ENCODE assay signal across 8 mouse cellular contexts in the genomic region with DNA sequence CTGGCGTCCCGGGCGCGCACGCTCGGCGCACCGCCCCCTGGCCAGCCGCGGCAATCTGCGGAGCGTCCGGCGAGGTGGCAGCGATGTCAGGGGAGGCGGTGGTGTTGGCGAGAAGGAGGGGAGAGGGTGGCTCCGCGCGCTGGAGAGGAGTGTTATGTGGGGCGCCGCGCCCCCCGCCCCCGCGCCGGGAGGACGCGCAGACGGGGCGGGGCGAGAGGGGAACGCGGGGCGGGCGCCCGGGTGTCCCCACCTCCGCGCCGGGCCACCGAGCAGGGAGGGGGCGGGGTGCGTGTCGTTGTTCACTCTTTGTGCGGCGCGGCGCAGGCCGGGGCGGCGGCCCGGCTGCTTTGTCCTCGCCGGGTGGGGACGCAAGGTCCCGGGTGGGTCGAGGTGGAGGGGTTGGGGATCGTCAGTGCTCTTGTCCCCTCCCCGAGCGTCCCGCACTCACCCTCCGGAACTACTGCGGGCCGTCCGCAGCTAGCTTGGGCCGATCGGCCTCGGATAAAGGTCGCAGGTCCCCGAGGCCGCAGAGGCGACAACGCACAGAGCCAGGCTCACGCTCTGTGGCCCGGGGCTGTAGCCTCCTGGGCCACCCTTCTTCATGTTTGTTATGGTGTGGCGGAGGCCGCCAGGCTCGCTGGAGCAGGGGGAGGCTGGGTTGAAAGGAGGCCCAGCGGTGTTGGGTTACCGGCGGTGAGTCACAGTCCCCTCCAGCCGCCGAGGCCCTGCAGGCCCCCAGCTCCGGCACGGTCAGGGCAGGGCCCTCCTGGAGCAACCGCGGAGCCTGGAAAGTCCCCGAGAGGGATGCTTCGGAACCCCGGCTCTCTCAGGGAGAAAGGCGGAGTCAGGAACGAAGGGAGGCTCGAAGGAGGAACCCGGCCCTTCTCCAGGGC. TPM values are rescaled to one million over a fixed set of nuclear protein-coding genes. Genes with fewer than 3 reads are reported as not detected.
A peak's percentile ranks its signal among the peaks of the same experiment; 100 is the strongest.
DNase-seq lines count a peak whose midpoint lies in the region; ATAC-seq and TF ChIP-seq lines count a peak whose summit lies in the region.

A gene (minus strand): TSS at position 57 of the 893 bp plus-strand sequence.

- peaks cover 15% of the 10 kb centered on the region for H3K4me1 ChIP-seq in intestine, embryonic 16.5 days (ENCODE audit: control insufficient read depth, insufficient read depth, low read length)
- peaks cover 58% of the 10 kb centered on the region for H3K4me1 ChIP-seq in midbrain, embryonic 11.5 days (ENCODE audit: control insufficient read depth, insufficient read depth, low read length)
- no peaks in the 10 kb centered on the region; the same call in 1 of the 2 replicates for H3K4me1 ChIP-seq in small intestine, adult 2 months (ENCODE audit: control insufficient read depth, insufficient read depth, insufficient read length, low read length)

- no peaks in the 10 kb centered on the region for H3K36me3 ChIP-seq in intestine, embryonic 16.5 days (ENCODE audit: control insufficient read depth, insufficient read depth, low read length)
- no peaks in the 10 kb centered on the region for H3K36me3 ChIP-seq in midbrain, embryonic 11.5 days (ENCODE audit: control insufficient read depth, insufficient read depth, low read length)
- H3K36me3 ChIP-seq in small intestine, adult 2 months (ENCODE audit: control insufficient read depth, insufficient read depth, low read length), result no peaks in the 10 kb centered on the region

- peak within 1 kb of the TSS; percentile 80 for H3K4me3 ChIP-seq in intestine, embryonic 16.5 days (ENCODE audit: low read length)
- H3K4me3 ChIP-seq in midbrain, embryonic 11.5 days (ENCODE audit: low read depth, low read length), result peak within 1 kb of the TSS; percentile 75
- peak within 1 kb of the TSS; percentile 98 for H3K4me3 ChIP-seq in small intestine, adult 2 months (ENCODE audit: low read depth, low read length)

- peak; percentile 93 for ATAC-seq in intestine, embryonic 16.5 days
- ATAC-seq in midbrain, embryonic 11.5 days (ENCODE audit: low FRiP score), result peak; percentile 90
- ATAC-seq in erythroid progenitor cell, adult 5-6 weeks (replicated peaks; ENCODE audit: low FRiP score, poor library complexity, severe bottlenecking), result no peak

- intact Hi-C loops in left cerebral cortex, postnatal 4 days (cut with DNase I), result no loop called here

- no peak for TF ChIP-seq CTCF in small intestine, adult 2 months (IDR thresholded peaks at IDR 0.05; ENCODE audit: extremely low read depth, insufficient read length, insufficient replicate concordance, low read depth, low read length)

- H3K9ac ChIP-seq in intestine, embryonic 16.5 days (ENCODE audit: low read depth, low read length), result peak within 1 kb of the TSS; percentile 96
- H3K9ac ChIP-seq in midbrain, embryonic 11.5 days (ENCODE audit: low read length), result peak within 1 kb of the TSS; percentile 100

- peak within 1 kb of the TSS; percentile 87 for H3K27ac ChIP-seq in intestine, embryonic 16.5 days (ENCODE audit: low read length)
- H3K27ac ChIP-seq in midbrain, embryonic 11.5 days (ENCODE audit: low read depth, low read length), result peak within 1 kb of the TSS; percentile 95
- H3K27ac ChIP-seq in small intestine, adult 2 months (ENCODE audit: insufficient read depth, low read depth, low read length), result peak within 1 kb of the TSS; percentile 69

- DNase-seq in adrenal gland, adult 18-20 months (ENCODE audit: low spot score in 2 of 2), result peak; percentile 93 to 94
- DNase-seq in embryo, embryonic 10.5 days (ENCODE audit: low spot score), result peak; percentile 93
- peak; percentile 93 to 94 for DNase-seq in gastrocnemius, postnatal 4 days (ENCODE audit: low spot score in 2 of 2)
- DNase-seq in left cerebral cortex, postnatal 4 days, result peak; percentile 94
- peak; percentile 98 for DNase-seq in midbrain, embryonic 11.5 days (ENCODE audit: low spot score, missing footprints)

- WGBS in intestine, embryonic 16.5 days, result under 1% methylated on average over 79 of the region's 94 CpGs
- WGBS in midbrain, embryonic 11.5 days, result under 1% methylated on average over 78 of the region's 94 CpGs
- under 1% methylated on average over 82 of the region's 94 CpGs for WGBS in small intestine, adult 2 months

- peak within 1 kb of the TSS; percentile 93 for H3K4me2 ChIP-seq in intestine, embryonic 16.5 days (ENCODE audit: low read depth, low read length)
- H3K4me2 ChIP-seq in midbrain, embryonic 11.5 days, result peak within 1 kb of the TSS; percentile 92

- peak; percentile 78 for TF ChIP-seq POLR2A in small intestine, adult 2 months (IDR thresholded peaks at IDR 0.05; ENCODE audit: low read depth, low read length)

- H3K27me3 ChIP-seq in intestine, embryonic 16.5 days (replicated peaks; ENCODE audit: control insufficient read depth, insufficient read depth, low read length), result peaks cover 7% of the 10 kb centered on the region; the same call in 1 of the 2 replicates
- no peaks in the 10 kb centered on the region for H3K27me3 ChIP-seq in midbrain, embryonic 11.5 days (ENCODE audit: control insufficient read depth, insufficient read depth, low read length)
- peaks cover 20% of the 10 kb centered on the region for H3K27me3 ChIP-seq in small intestine, adult 2 months (ENCODE audit: control insufficient read depth, insufficient read depth, low read length)

- H3K9me3 ChIP-seq in intestine, embryonic 16.5 days (ENCODE audit: control insufficient read depth, low read length), result no peaks in the 10 kb centered on the region
- H3K9me3 ChIP-seq in midbrain, embryonic 11.5 days (ENCODE audit: control insufficient read depth, low read length), result no peaks in the 10 kb centered on the region

RNA-seq across cellular contexts. Expression of the gene that starts here (rescaled TPM):
- total RNA-seq in adrenal gland, adult 18-20 months (2021), result 1 to 10 TPM; 5.4 to 6.8 TPM
- 10 to 100 TPM; 19.9 to 20.7 TPM for total RNA-seq in gastrocnemius, postnatal 4 days (2021)
- 0.59 and 0.66 TPM in 2 replicates for polyA plus RNA-seq in intestine, embryonic 16.5 days (2015; fragmentation: Nextera tagmentation; extraction: Ambion mirVana)
- total RNA-seq in left cerebral cortex, postnatal 4 days (2021), result 10 to 100 TPM; 51.7 to 53.0 TPM
- 4.8 TPM in 2 replicates for polyA plus RNA-seq in midbrain, embryonic 11.5 days (2014; fragmentation: Nextera tagmentation; extraction: Ambion mirVana)
- 2.0 and 2.7 TPM in 2 replicates for polyA plus RNA-seq in small intestine, adult 2 months (2012; rRNA removed)
- total RNA-seq in erythroid progenitor cell, adult 5-6 weeks (2015; ENCODE audit: low replicate concordance), result 2.1 and 4.0 TPM in 2 replicates
- 0.64 and 1.4 TPM in 2 replicates for total RNA-seq in erythroid progenitor cell, adult 5-6 weeks (2017; ENCODE audit: low replicate concordance)

Comparison
In these comparisons a context has a peak if more than half of its experiments do, and no peak if none do; other contexts are left out.
1. Peak in ATAC-seq, H3K4me3 ChIP-seq, H3K27ac ChIP-seq, H3K9ac ChIP-seq and H3K4me2 ChIP-seq in intestine, embryonic 16.5 days; RNA of the gene not detected or under 1 TPM.